Mouse (Mus musculus) fibroblast of lung, adult 2 months (primary cell): ENCODE data around the gene Kif13a.

ENCODE experiments used
- DNase-seq: peaks from one replicate; pipeline ENCODE4 v3.0.0-alpha.2; 2011; ENCODE audit warnings: low read depth

The Kif13a gene

DNA sequence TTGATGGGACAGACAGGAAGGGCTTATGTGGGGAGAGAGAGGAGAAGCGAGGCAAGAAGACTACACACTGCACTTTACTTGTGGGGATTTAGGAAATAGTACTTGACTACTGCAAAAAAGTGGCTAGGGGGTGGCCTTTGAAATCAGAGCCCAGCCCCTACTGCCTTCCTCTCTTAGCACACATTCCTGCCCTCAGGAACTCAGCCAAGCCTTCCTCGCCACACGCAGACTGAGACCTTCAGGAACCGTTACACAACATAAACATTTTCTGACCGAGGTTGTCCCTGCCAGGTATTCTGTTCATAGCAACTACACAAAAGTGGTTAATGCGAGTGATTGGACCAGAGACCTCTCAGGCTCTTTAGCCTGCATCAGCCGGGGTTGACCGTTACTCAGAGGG is 8.1 kb downstream of the Kif13a start:
- no peak for DNase-seq

GRCm38 (mm10) chr13:46919797-46920196 is 9.9 kb downstream of the Kif13a start:
- DNase-seq: no peak

- DNase-seq: no peak
Measured at GRCm38 (mm10) chr13:46918509-46918908, 11.2 kb downstream of the Kif13a start.

GRCm38 (mm10) chr13:46911960-46912359 is 17.7 kb downstream of the Kif13a start:
- DNase-seq: no peak

- no peak for DNase-seq
Measured at GRCm38 (mm10) chr13:46911018-46911419, 18.6 kb downstream of the Kif13a start.

GRCm38 (mm10) chr13:46909946-46910345 is 19.7 kb downstream of the Kif13a start:
- no peak for DNase-seq

DNA sequence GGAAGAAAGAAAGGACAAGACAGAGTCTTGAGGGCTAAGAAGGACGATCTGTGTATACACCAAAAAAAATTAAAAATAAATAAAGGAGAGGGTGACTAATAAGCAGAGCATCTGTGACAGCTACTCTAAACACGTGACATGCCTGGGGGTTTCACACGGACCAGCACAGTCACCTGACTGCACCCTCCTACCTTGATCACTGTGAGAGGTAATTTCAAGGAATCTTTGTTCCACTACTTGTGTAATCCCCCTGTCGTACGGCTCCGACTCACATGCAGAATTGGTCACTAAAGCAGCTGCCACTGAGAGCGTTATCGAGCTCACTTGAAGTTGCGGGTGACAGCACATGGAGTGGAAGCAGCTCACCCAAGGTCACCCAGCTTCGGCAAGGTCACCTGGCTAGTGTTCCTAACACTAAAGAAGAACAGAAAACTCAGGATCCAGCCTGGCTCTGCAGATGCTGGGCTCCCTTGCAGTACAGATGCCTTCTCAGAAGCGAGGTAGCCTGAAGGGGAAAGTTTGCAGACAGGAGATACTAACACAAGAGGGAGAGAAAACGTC is 20.6 kb downstream of the Kif13a start:
- no peak for DNase-seq

- DNase-seq: no peak
Measured at GRCm38 (mm10) chr13:46908387-46908786, 21.3 kb downstream of the Kif13a start.

DNA sequence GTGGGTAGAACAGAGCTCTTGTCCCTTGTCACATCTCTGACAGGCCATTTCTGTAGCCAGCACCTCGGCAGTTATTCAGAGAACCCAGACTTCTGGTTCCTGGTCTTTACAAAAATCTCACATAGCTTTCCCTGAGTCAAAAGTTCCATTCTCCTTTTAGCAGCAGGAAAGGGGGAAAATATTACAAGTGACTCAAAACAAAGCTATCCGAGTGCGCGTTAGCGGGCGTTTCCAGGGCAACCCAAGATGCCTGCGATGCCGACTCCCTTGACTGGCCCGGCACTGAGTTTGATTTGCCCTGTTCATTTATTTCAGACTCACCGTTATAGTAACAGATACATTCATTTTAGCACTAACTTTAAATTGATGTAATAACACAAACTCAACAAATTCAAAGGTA is 21.8 kb downstream of the Kif13a start:
- DNase-seq: peak; percentile 80

GRCm38 (mm10) chr13:46907115-46907514 is 22.6 kb downstream of the Kif13a start:
- no peak for DNase-seq

GRCm38 (mm10) chr13:46905971-46906370 is 23.7 kb downstream of the Kif13a start:
- DNase-seq: no peak

GRCm38 (mm10) chr13:46904982-46905621 is 24.6 kb downstream of the Kif13a start:
- DNase-seq: no peak

DNA sequence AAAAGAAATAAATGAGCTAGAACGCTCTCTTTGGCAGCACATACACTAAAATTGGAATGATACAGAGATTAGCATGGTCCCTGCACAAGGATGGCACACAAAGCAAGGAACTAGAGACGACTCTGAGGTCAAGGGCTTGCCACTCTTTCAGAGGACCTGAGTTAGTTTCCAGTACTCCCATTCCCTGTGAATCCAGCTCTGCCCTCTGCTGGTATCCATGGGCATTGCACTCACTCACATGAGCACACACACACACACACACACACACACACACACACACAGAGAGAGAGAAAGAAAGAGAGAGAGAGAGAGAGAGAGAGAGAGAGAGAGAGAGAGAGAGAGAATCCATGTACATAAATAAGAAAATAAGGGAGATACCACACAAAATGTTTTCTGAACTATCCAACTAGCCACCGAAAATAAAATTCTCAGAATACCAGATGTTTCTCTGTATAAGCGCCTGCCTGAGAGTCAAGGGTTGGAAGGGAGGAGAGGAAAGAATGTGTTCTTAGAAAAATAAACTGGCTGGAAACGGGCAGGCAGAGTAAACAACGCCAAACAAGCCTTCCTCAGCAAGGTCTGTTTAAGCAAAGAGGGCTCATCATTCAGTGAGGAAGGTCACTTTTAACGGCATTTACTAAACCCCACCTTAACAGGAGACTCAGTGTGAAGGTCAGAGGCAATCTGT is 27.0 kb downstream of the Kif13a start:
- no peak for DNase-seq

- DNase-seq: no peak
Measured at GRCm38 (mm10) chr13:46900870-46901555, 28.7 kb downstream of the Kif13a start.

GRCm38 (mm10) chr13:46898837-46899236 is 30.8 kb downstream of the Kif13a start:
- DNase-seq: no peak

- no peak for DNase-seq
Measured at GRCm38 (mm10) chr13:46898411-46898810, 31.3 kb downstream of the Kif13a start.

DNA sequence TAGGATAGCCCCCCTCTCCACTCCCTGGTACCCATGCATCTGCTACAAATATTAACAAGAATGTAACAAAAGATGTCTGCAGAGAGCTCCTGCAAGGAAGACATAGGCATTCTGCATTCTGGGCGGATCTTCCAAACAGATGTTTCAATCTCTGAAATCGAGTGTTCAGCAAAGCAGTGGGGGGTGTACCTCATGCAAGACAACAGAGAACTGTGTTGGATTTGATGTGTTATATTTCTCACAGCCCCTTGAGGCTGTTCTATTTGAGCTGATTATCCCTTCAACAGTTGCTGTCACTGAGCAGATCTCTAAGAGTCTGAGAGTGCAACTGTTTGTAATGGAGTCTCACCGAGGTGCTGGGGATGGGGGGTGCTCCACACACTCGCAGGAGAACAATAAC is 37.3 kb downstream of the Kif13a start:
- DNase-seq: no peak

- DNase-seq: peak; percentile 22
Measured at GRCm38 (mm10) chr13:46888150-46888683, 41.5 kb downstream of the Kif13a start.

- no peak for DNase-seq
Measured at GRCm38 (mm10) chr13:46886497-46887261, 43.0 kb downstream of the Kif13a start.

DNA sequence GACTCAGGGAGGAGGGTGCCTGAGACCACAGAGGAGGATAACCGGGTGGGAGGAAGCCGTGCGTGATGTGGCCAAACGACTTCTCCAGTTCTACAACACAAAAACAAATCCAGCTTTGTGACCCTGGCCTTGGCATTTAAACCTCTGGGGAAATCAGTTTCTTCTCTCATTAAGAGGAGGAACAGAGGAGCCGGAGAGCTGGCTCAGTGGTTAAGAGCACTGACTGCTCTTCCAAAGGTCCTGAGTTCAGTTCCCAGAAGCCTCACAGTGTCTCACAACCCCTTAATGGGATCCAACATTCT is 44.0 kb downstream of the Kif13a start:
- no peak for DNase-seq

DNA sequence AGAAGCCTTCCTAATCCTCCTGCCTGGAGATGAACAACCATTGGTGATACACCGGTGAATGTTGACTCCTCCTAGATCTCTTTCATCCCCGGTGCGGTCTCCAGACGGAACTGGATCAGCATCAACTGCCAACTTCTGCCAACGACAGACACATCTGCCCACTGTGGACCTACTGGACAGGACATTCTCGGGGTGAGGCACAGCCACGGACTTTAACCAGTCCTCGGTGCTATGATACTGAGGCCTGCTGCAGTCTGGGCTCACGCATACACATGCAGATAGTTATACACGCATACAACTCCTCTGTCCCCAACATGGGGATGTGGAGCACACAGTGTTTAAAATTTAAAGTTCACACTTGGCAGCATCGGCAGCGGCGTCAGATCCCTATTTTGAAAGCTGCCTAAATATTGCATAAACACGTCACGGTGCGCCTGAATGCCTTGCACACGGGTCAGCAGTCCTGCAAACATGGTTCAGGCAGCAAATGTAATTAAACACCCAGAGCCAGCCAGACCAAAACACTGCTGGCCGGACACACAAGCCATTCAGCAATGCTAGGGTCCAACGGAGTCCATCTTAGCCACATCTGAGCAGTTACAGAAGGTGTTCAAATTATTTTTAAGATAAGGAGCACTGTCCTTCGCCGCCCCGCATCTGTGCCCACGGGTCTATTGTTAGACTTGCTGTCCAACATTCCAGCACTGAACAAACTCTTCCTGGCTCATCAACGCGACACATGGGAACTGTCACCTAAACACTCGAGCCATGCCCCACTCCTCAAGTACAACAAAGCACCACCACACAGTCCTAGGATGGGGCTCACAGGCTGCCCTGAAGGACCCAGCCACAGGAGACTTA is 44.5 kb downstream of the Kif13a start:
- DNase-seq: no peak
